Mouse (Mus musculus) kidney, embryonic 16.5 days (tissue): ENCODE measurements at regions not wholly inside any gene's neighbourhood (a gene's known extent, or its start where the extent isn't known, plus 50 kb on each side); places are given as distances from the start of the nearest gene placed in this dataset.

ENCODE experiments used
- ATAC-seq: fragments of 200-750 bp; cut with Nextera tagmentation; 2 replicates; pipeline ENCODE4 v1.8.0; 2017; ENCODE audit warnings: moderate TSS enrichment; ENCODE audit not compliant: low FRiP score, low TSS enrichment
- H3K27ac ChIP-seq: fragments of 300-500 bp; sonication (generic); 2 replicates; pipeline ENCODE4 v1.5.1; 2014; ENCODE audit warnings: low read length
- H3K27me3 ChIP-seq: fragments of 300-500 bp; sonication (generic); 2 replicates; pipeline ENCODE4 v1.6.1; 2014; ENCODE audit warnings: low read length, control low read depth, mixed read lengths; ENCODE audit not compliant: insufficient read depth
- H3K36me3 ChIP-seq: fragments of 300-500 bp; sonication (generic); 2 replicates; pipeline ENCODE4 v1.6.1; 2014; ENCODE audit warnings: low read length, control low read depth, mixed read lengths; ENCODE audit not compliant: insufficient read depth
- H3K4me1 ChIP-seq: fragments of 300-500 bp; sonication (generic); 2 replicates; pipeline ENCODE4 v1.6.1; 2014; ENCODE audit warnings: low read length, control low read depth, mixed read lengths; ENCODE audit not compliant: insufficient read depth
- H3K4me2 ChIP-seq: fragments of 300-500 bp; sonication (generic); replicated peaks from 2 replicates; pipeline ENCODE4 v1.6.1; 2014; ENCODE audit warnings: low read depth, low read length
- H3K4me3 ChIP-seq: fragments of 300-500 bp; sonication (generic); 2 replicates; pipeline ENCODE4 v1.5.1; 2014; ENCODE audit warnings: mild to moderate bottlenecking, low read length
- H3K9ac ChIP-seq: fragments of 300-500 bp; sonication (generic); replicated peaks from 2 replicates; pipeline ENCODE4 v1.6.1; 2014; ENCODE audit warnings: low read length
- H3K9me3 ChIP-seq: fragments of 300-500 bp; sonication (generic); 2 replicates; pipeline ENCODE4 v1.6.1; 2016; ENCODE audit warnings: low read length, control low read depth
- WGBS: fragments of 180-500 bp; shearing (Covaris S2); extraction: QIAGEN DNeasy Blood & Tissue Kit; methylation state at CpG from one replicate; pipeline ENCODE4 v1.1.7; 2014; 5-methylcytosine and 5-hydroxymethylcytosine counted together

GRCm38 (mm10) chr1:181298063-181298462 is 54.4 kb upstream of the Cnih3 start:
- no peaks in the 10 kb centered on the region for H3K9me3 ChIP-seq
- no peak for ATAC-seq
- 62% methylated on average over 5 of the region's 5 CpGs for WGBS

GRCm38 (mm10) chr1:181299075-181299665 is 53.3 kb upstream of the Cnih3 start:
- Histone ChIP-seq H3K4me1 (no peaks in the 10 kb centered on the region), H3K36me3 (no peaks in the 10 kb centered on the region), H3K9me3 (no peaks in the 10 kb centered on the region), H3K9ac (no peak overlapping the region), H3K4me3 (no peak overlapping the region), H3K27ac (no peak overlapping the region), H3K27me3 (no peaks in the 10 kb centered on the region), H3K4me2 (no peak overlapping the region)
- 93% methylated on average over 14 of the region's 14 CpGs for WGBS
- ATAC-seq = no peak

More at GRCm38 (mm10) chr1:181298063-181298462, 54.4 kb upstream of the Cnih3 start:
- H3K9ac ChIP-seq = no peak overlapping the region
- no peaks in the 10 kb centered on the region for H3K4me1 ChIP-seq
- no peak overlapping the region for H3K4me3 ChIP-seq
- no peaks in the 10 kb centered on the region for H3K27me3 ChIP-seq
- no peak overlapping the region for H3K4me2 ChIP-seq
- no peak overlapping the region for H3K27ac ChIP-seq
- H3K36me3 ChIP-seq = no peaks in the 10 kb centered on the region

- Histone ChIP-seq H3K36me3 (no peaks in the 10 kb centered on the region), H3K9ac (no peak overlapping the region), H3K4me2 (no peak overlapping the region), H3K27me3 (no peaks in the 10 kb centered on the region), H3K27ac (no peak overlapping the region), H3K9me3 (no peaks in the 10 kb centered on the region), H3K4me3 (no peak overlapping the region), H3K4me1 (no peaks in the 10 kb centered on the region)
- 90% methylated on average over 6 of the region's 6 CpGs for WGBS
- ATAC-seq = no peak
Observed at GRCm38 (mm10) chr1:181299826-181300225, 52.6 kb upstream of the Cnih3 start.

GRCm38 (mm10) chr1:181302151-181302550 is 50.3 kb upstream of the Cnih3 start:
- H3K27ac ChIP-seq = no peak overlapping the region
- no peaks in the 10 kb centered on the region for H3K27me3 ChIP-seq
- H3K4me2 ChIP-seq = no peak overlapping the region
- no peaks in the 10 kb centered on the region for H3K9me3 ChIP-seq
- ATAC-seq = no peak
- WGBS = 92% methylated on average over 17 of the region's 17 CpGs
- no peak overlapping the region for H3K4me3 ChIP-seq
- H3K36me3 ChIP-seq = no peaks in the 10 kb centered on the region
- no peaks in the 10 kb centered on the region for H3K4me1 ChIP-seq
- H3K9ac ChIP-seq = no peak overlapping the region
